Mouse (Mus musculus) megakaryocyte, embryonic 14.5 days (primary cell): ENCODE data around the gene Dnah3. TPM values are rescaled to one million over a fixed set of nuclear protein-coding genes. Genes with fewer than 3 reads are reported as not detected.

ENCODE experiments used
- H3K27me3 ChIP-seq: replicated peaks from 2 replicates; pipeline ENCODE3; 2012; ENCODE audit warnings: inconsistent platforms
- H3K36me3 ChIP-seq: replicated peaks from 2 replicates; pipeline ENCODE3; 2012; ENCODE audit warnings: low read length, inconsistent platforms, mixed read lengths
- H3K4me1 ChIP-seq: 2 replicates; pipeline ENCODE4 v1.6.1; 2012; ENCODE audit warnings: inconsistent platforms
- H3K4me3 ChIP-seq: replicated peaks from 2 replicates; pipeline ENCODE3; 2012; ENCODE audit warnings: moderate library complexity, mild to moderate bottlenecking, inconsistent platforms
- H3K9me3 ChIP-seq: 2 replicates; pipeline ENCODE4 v1.6.1; 2012; ENCODE audit warnings: inconsistent platforms
- FLI1 ChIP-seq: IDR thresholded peaks from 2 replicates; pipeline ENCODE4 v1.6.1; 2012; ENCODE audit warnings: low read length, inconsistent platforms, mixed read lengths
- GATA1 ChIP-seq: IDR thresholded peaks from 3 replicates; pipeline ENCODE4 v1.6.1; 2012; ENCODE audit warnings: mixed read lengths, low read length, inconsistent platforms, borderline replicate concordance
- polyA plus RNA-seq: library from polyadenylated mRNA; stranded (reverse); fragments of >175 nt; gene quantifications from 2 replicates; pipeline ENCODE4 v1.2.3, GENCODE M21; 2012; ENCODE audit warnings: low replicate concordance; ENCODE audit not compliant: insufficient read depth

The Dnah3 gene
- polyA plus RNA-seq, 1 experiment, result not detected

GRCm38 (mm10) chr7:120064045-120064444 lies 31.0 kb downstream of the Dnah3 start:
- no peak overlapping the region for H3K4me3 ChIP-seq
- H3K4me1 ChIP-seq, result no peaks in the 10 kb centered on the region
- TF ChIP-seq FLI1 (no peak), GATA1 (no peak)
- H3K36me3 ChIP-seq, result no peaks in the 10 kb centered on the region
- H3K27me3 ChIP-seq, result no peaks in the 10 kb centered on the region
- 0 out of 2 replicates have a peak, but pooled peaks cover 6% of the 10 kb centered on the region for H3K9me3 ChIP-seq

GRCm38 (mm10) chr7:120055479-120055878 lies 39.6 kb downstream of the Dnah3 start:
- no peaks in the 10 kb centered on the region for H3K36me3 ChIP-seq
- H3K4me1 ChIP-seq, result no peaks in the 10 kb centered on the region
- TF ChIP-seq GATA1 (no peak), FLI1 (no peak)
- H3K9me3 ChIP-seq, result no peaks in the 10 kb centered on the region
- no peaks in the 10 kb centered on the region for H3K27me3 ChIP-seq
- no peak overlapping the region for H3K4me3 ChIP-seq

- no peaks in the 10 kb centered on the region for H3K4me1 ChIP-seq
- no peak for TF ChIP-seq FLI1
- no peak for TF ChIP-seq GATA1
- no peaks in the 10 kb centered on the region for H3K27me3 ChIP-seq
- no peaks in the 10 kb centered on the region for H3K9me3 ChIP-seq
- no peak overlapping the region for H3K4me3 ChIP-seq
- H3K36me3 ChIP-seq, result no peaks in the 10 kb centered on the region
These were observed 41.1 kb downstream of the Dnah3 start for GRCm38 (mm10) chr7:120054016-120054415.

GRCm38 (mm10) chr7:120050447-120050846 lies 44.6 kb downstream of the Dnah3 start:
- Histone ChIP-seq H3K27me3 (no peaks in the 10 kb centered on the region), H3K4me3 (no peak overlapping the region), H3K36me3 (no peaks in the 10 kb centered on the region), H3K9me3 (no peaks in the 10 kb centered on the region), H3K4me1 (no peaks in the 10 kb centered on the region)
- no peak for TF ChIP-seq GATA1
- TF ChIP-seq FLI1, result no peak

GRCm38 (mm10) chr7:120043990-120044389 lies 51.1 kb downstream of the Dnah3 start:
- TF ChIP-seq GATA1 (no peak), FLI1 (no peak)
- H3K4me3 ChIP-seq, result no peak overlapping the region
- H3K9me3 ChIP-seq, result peaks cover 4% of the 10 kb centered on the region
- no peaks in the 10 kb centered on the region for H3K27me3 ChIP-seq
- H3K36me3 ChIP-seq, result no peaks in the 10 kb centered on the region
- H3K4me1 ChIP-seq, result no peaks in the 10 kb centered on the region

GRCm38 (mm10) chr7:120036422-120036821 lies 58.7 kb downstream of the Dnah3 start:
- Histone ChIP-seq H3K36me3 (no peaks in the 10 kb centered on the region), H3K4me1 (no peaks in the 10 kb centered on the region), H3K27me3 (peaks cover 1% of the 10 kb centered on the region), H3K9me3 (peaks cover 9% of the 10 kb centered on the region), H3K4me3 (no peak overlapping the region)
- TF ChIP-seq GATA1, result no peak
- TF ChIP-seq FLI1, result no peak

- no peak overlapping the region for H3K4me3 ChIP-seq
- TF ChIP-seq FLI1 (no peak), GATA1 (no peak)
- H3K27me3 ChIP-seq, result peaks cover 1% of the 10 kb centered on the region
- no peaks in the 10 kb centered on the region for H3K36me3 ChIP-seq
- peaks cover 9% of the 10 kb centered on the region for H3K9me3 ChIP-seq
- no peaks in the 10 kb centered on the region for H3K4me1 ChIP-seq
These were observed 60.1 kb downstream of the Dnah3 start for GRCm38 (mm10) chr7:120034996-120035395.

GRCm38 (mm10) chr7:120034566-120034965 lies 60.5 kb downstream of the Dnah3 start:
- Histone ChIP-seq H3K4me3 (no peak overlapping the region), H3K36me3 (no peaks in the 10 kb centered on the region)
- TF ChIP-seq FLI1 (no peak), GATA1 (no peak)

GRCm38 (mm10) chr7:120028669-120029068 lies 66.4 kb downstream of the Dnah3 start:
- H3K9me3 ChIP-seq, result peaks cover 4% of the 10 kb centered on the region
- TF ChIP-seq GATA1 (no peak), FLI1 (no peak)
- no peaks in the 10 kb centered on the region for H3K27me3 ChIP-seq
- H3K4me1 ChIP-seq, result no peaks in the 10 kb centered on the region
- no peaks in the 10 kb centered on the region for H3K36me3 ChIP-seq
- no peak overlapping the region for H3K4me3 ChIP-seq

More at GRCm38 (mm10) chr7:120034566-120034965, 60.5 kb downstream of the Dnah3 start:
- peaks cover 9% of the 10 kb centered on the region for H3K9me3 ChIP-seq
- H3K4me1 ChIP-seq, result no peaks in the 10 kb centered on the region
- H3K27me3 ChIP-seq, result peaks cover 1% of the 10 kb centered on the region

- Histone ChIP-seq H3K27me3 (no peaks in the 10 kb centered on the region), H3K4me3 (no peak overlapping the region), H3K36me3 (no peaks in the 10 kb centered on the region), H3K9me3 (no peaks in the 10 kb centered on the region), H3K4me1 (no peaks in the 10 kb centered on the region)
- no peak for TF ChIP-seq FLI1
- no peak for TF ChIP-seq GATA1
These were observed 98.0 kb downstream of the Dnah3 start for GRCm38 (mm10) chr7:119997066-119997465.
